Mouse (Mus musculus): Measurements from ENCODE around the gene Gjb3.

Gene Gjb3

DNA sequence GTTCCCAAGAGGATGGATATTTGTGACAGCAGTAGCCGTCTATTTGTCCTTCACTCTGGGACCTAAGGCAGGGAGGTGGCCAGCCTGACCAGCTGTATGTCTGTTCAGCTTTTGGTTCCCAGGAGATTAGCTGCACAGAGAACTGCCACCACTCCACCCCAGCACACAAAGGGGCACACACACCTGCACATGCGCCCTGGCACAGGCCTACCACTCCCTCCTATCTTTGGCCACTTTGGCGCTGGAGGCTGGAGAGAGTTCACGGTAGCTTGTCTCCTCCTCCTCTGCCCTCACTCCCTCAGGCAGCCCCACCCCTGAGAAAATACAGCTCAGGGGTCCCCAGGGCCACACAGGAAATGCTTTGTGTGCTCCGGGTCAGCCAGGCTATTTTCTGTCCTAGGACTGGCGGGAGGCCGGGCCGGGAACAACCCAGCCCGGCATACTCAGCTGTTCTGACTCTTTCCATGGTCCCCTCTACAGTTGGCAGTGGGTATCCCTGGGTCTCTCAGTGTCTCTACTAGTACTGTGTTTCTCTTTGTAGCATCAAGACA, 52.1 kb downstream of the Gjb3 start:
- no peak for DNase-seq

Measured in thymus, postnatal 36 days (tissue).